Mouse (Mus musculus): ENCODE measurements at regions not wholly inside any gene's neighbourhood (a gene's known extent, or its start where the extent isn't known, plus 50 kb on each side); places are given as distances from the start of the nearest gene placed in this dataset.

DNA sequence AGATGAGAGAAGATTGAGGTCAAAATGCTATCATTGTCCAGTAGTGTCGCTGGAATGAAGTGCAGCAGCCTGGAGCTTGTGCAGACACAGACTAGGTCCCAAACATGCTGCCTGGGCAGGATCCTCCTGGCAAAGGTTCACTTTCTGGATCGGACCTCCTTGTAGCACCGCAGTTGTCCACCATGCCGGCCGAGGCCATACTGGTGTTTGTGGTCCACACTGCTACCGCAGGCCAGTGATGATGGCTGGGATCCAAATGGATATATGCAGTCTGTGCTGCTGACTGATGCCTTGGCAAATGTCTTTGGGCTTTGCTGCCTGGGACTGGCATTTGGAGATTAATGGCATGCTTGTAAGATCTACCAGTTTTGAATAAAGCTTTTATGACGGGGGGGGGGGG is 174.5 kb upstream of the Tas2r134 start:
- DNase-seq (ENCODE audit: low spot score in 2 of 2): no peak

DNA sequence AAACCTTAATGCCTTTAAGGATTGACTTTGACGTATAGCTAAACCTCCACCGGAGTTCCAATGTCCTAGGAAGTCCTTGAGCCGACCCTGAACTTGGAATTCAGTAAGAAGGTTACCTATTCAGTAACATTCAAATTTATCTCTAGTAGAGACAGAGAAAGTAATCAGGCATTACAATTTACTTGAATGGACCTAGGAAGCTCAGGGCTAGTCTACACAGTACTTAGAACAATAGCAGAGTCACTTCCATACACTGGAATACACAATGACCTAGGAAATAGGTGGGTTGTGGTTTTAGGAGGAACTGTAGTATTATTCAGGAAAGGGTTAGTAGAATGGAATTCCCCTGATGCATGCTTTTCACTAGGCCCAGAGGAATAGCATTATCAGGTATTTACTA is 179.2 kb upstream of the Tas2r134 start:
- DNase-seq (ENCODE audit: low spot score in 2 of 2): no peak

DNA sequence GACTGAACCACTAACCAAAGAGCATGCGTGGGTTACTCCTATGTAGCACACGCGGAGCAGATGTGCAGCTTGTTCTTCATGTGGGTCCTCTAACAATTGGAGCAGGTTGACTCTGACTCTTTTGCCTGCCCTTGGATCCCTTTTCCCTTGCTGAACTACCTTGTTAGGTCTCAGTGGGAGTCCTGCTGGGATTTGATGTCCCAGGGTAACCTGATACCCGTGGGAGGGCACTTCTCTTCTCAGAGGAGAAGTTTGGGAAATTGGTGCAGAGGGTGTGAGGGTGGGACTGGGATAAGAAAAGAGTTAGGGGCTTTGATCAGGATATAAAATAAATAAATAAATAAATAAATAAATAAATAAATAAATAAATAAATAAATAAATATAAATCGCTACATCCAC is 179.7 kb upstream of the Tas2r134 start:
- no peak for DNase-seq (ENCODE audit: low spot score in 2 of 2)

DNA sequence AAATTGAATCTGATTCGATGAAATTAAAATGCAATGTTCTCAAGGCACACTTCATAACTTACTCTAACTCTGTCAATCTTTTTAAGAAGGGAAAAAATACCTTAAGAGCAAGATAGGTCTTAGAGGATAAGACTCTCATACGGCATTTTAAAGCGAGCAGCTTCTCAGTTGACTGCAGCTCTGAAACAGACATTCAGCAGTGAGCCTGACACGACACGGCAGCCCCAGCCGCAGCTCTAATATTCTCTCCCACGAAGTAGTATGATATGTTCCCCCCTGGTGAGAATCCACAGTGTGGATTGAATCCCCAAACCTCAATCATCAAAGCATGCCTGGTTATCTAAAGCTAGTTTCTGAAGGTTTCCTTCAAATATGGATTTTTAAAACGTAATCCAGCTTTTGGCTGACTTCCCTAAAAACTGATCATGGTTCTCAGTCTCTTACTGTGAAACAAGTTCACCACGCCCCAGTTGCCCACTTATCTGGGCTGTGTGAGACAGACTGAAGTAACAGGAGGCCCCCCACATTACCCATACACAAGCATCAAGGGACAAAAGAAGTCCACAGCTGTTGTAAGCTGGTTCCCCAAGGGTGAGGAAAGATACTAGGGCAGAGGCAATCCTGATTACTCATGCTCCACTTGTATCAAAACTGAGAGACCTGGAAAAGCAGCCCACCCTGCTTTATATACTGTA is 182.8 kb upstream of the Tas2r134 start:
- DNase-seq (ENCODE audit: low spot score in 2 of 2): no peak

DNA sequence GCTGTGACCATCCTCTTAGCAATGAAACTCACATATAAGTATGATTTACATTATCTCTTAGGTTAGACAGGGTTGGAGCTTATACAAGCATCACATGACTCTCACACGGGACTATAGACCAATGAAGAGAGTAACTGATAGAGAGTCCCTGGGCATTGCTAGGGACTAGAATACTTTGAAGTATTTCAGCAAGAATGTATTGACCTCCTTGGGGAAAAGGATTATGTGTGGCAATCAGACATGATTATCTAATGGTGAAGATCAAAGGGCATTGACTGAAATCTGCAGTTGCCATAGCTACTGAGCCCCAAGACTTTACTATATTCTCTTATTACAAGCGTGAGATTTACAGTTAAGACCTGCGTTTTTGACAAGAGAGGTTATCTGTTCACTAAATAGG is 183.4 kb upstream of the Tas2r134 start:
- no peak for DNase-seq (ENCODE audit: low spot score in 2 of 2)

DNA sequence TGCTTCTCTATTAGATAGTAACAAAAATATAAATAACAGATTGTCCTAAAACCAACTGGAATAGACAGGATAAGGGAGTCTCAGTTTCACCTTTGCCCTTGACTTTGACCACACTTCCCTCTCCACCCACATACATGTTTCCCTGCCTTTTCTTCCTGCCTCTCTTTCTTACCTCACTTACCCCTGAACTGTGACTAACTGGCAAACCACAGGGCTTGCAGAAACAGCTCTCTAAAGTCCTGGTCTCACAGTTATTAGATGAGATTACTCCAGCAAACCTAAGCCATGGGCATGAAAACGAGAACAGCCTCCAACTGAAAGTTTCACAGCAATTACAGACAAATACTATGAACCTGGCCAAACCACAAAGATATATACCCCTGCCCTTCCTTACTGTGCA is 188.3 kb upstream of the Tas2r134 start:
- no peak for DNase-seq (ENCODE audit: low spot score in 2 of 2)

DNA sequence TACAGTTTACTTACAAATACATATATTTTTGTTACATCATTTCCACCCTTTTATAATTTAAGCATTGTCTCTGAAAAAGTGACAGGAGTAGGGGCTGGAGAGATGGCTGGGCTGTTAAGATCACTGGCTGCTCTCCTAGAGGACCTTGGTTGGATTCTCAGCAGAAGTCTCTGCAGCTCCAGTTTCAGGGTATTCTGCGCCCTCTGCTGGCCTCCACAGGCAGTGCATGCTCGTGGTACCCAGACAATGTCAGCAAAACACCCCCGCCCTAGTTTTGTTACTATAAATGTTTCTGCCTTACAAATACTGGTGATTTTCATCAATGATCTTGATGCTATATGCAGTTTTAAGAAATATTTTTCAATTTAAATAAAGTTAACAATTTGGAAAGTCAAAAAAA is 190.7 kb upstream of the Tas2r134 start:
- peak in 1 of 2 experiments; percentile 38 for DNase-seq (ENCODE audit: low spot score in 2 of 2)

DNA sequence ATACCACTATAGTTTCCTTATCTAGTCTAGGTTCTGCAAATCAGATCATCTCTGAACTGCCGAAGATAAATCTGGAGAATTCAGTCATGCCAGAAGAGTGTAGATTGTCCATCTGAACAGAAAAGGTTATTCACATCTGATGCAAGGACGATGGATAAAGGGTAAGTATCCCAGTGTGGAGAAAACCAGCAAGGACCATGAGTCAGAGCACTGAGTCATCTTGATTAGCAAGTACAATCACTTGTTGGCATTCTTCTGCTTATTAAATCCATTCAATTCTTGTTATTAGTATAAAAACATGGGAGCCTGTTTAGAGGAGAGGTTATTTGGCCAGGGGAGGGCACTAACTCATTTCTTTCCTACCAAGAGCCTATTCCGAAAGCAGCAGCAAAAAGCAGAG is 195.7 kb upstream of the Tas2r134 start:
- peak in 1 of 2 experiments; percentile 18 for DNase-seq (ENCODE audit: low spot score in 2 of 2)

DNA sequence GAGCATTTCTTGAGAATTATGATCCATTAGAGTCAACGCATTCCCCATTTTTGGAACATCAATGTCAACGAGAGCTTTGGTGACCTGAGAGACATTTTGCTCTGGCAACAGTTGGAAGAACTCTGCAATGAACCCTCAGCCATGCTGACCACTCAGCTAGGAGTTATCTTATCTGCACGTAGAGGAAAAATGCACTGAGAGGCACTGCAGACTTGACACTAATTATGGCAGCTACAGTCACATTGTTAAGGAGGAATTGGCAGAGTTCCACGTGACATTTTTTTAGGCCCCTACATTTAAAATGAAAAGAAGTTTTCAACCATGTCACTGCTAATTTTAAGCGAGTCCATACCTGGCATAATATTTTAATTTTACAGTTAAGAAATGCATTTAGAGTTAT is 197.6 kb upstream of the Tas2r134 start:
- DNase-seq (ENCODE audit: low spot score in 2 of 2): no peak

DNA sequence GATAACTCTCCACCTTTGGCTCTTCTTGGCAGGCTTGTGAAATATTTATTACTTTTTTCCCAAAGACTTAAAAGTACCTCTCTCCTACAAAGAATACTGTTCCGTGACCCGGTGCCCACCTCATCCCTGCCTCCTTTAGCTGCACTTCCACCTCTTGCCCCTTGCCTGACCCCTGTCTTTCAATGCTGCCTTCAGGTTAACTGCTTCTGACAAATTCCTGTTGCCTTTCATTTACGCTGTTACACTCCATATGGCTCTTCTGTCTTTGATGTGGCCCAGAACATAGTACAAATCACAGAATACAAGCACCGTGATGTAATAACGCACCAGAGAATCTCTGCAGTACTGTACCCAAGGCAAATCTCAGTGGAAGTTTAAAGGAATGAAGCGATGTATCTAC is 204.9 kb upstream of the Tas2r134 start:
- DNase-seq (ENCODE audit: low spot score in 2 of 2): no peak

DNA sequence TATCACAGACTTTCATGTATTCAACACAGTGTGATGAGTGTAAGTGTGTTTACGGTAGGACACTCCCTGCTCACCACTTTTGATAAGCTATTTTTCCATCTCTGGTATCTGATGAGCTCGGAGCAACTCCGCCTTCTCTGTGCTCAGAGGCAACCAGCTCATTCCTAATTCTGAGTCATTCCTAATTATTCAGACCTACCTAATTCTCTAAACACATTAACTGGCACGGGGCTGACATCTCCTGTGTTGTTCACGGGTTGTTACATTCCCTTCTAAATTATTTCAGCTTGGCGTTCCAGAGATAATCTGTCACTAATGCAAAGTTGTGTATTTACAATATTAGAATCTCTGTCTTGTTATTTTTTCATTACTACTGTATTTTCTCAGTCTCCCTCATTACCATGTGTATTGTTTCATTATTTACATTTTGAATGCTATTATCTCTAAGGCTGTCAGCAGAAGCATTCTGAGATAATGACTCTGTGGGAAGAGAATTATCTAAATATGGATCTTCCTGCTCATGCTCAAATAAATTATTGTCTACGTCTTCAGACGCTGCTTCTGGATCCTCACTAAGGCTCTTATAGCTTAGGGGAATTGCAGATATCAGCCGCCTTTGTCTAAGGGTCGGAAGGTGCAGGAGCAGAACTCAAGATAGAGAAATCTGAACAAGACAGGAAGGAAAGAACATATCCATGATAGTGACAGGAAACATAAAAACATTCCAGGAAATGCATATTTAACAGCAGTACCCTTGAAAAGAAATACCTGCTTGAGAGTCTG is 209.2 kb upstream of the Tas2r134 start:
- no peak for DNase-seq (ENCODE audit: low spot score in 2 of 2)

DNA sequence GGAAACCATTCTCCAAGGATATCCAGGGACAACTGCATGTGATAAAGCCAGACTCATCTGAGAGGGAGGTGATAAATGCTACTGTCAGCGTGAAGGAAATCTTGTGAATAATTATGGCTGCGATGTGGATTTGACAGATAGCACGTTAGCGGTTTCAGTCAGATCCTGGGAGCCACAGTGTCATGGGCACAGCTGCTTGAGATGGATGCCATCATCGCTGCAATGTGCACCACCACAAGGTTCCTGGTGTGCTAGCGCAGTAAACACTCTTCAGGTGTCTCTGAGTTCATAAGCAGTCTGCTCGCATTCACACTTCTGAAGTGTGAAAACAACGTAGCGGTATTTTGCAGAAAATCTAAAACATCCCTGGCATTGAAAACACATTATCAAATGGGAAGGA is 238.9 kb upstream of the Tas2r134 start:
- DNase-seq (ENCODE audit: low spot score in 2 of 2): no peak

DNA sequence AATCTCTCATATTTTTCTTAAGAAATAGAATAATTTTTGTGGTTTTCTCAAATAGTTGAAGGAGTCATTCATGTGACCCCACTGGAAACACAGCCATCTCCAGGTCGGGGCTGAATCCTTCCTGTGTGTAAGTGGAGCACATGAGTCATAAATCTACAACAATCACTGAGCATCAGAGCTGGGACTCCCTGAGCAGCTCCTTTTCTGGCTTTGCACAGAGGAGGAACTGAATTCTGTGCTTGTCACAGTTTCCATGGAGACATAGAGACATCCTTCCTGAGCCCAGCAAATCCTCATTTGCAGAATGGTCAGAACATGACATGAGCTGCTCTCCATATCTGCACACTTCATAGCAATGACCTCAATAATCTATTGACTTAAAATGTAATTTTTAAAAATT is 238.2 kb upstream of the Rnd3 start:
- no peak for DNase-seq (ENCODE audit: low spot score in 2 of 2)

DNA sequence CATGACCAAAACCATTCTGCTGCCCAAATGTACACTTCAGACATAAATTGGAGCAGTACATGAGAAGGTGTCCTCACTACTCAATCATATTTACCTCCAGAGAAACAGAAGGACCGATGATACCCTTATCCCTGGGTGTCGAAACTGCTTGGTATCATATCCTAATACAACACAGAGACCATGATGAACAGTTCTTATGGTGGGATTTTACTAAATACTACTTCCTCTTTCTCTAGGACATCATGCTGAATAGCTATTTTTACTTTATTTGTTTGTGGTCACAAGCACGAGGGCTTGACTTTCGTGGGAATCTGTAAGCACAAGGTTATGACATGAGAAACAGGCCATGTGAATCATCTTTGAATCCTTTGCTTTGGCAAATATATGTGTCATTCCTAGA is 227.7 kb upstream of the Rnd3 start:
- no peak for DNase-seq (ENCODE audit: low spot score in 2 of 2)

DNA sequence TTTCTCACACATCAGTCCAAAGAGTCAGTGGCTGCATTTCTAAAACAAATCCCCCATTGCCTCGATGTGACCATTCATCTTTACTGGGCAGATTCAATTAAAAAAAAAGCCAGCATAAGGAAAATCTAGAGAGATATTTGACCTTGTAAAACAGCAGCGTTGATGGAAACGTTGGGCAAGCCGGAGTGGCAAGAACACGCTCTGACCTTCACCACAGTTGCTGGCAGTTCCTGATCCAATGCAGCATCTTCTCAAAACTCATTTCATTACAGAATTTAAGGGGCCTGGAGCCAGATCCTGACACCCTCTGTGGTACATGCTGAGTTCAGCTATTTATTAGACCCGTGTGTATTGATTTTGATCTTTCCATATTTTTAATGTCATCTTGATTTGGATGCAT is 225.7 kb upstream of the Rnd3 start:
- DNase-seq (ENCODE audit: low spot score in 2 of 2): no peak

DNA sequence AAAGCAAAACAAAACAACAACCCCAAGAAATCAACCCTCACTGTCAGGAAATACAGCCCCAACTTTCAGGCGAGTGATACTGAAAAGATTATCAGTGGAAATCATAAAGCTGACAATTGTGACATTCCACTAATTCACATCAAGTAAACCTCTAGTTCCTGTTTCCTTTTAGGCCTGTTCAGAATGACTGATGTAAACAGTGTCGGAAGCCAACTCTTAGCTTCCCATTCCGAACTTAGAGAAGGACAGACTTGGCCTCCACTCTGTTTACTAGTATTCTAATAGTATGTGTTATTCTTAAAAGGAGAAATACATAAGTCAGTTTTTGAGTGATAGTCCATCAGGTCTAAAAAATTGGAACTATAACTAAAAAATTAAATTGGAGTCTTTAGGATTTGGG is 223.9 kb upstream of the Rnd3 start:
- DNase-seq (ENCODE audit: low spot score in 2 of 2): no peak

DNA sequence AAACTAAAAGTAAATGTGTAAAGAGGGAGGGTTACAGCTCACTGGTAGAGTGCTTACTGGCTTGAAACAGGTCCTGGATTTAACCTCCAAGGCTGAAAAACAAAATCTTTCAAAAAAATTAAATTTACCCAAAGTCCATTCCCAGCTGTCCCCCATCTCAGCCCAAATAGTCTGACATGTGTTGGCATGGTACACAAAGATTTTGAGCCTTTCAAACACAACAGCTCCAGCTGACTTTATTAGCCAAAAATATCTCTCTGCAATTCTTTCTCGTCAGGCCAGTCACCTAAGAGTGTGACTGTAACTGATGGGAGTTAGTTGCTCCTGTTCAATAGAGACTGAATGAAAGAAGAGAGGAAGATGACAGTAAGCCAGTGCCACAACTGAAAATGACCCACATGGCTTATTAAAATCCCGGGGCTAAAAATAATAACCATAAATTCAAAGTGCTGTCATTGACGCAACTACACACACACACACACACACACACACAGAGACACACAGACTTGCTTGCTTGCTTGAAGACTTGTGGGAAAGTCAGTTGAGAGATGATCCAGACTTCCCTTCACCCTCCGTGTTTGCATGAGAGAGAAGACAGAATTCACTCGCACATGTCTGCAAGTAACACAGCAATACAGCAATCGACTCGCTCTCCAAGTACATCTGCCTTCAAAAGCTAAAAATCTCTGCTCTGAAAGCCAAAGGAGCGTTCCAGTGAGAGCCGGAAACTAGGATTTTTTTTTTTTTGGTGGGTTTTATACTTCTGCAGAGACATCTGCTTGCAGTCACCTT is 214.1 kb upstream of the Rnd3 start:
- DNase-seq (ENCODE audit: low spot score in 2 of 2): no peak

DNA sequence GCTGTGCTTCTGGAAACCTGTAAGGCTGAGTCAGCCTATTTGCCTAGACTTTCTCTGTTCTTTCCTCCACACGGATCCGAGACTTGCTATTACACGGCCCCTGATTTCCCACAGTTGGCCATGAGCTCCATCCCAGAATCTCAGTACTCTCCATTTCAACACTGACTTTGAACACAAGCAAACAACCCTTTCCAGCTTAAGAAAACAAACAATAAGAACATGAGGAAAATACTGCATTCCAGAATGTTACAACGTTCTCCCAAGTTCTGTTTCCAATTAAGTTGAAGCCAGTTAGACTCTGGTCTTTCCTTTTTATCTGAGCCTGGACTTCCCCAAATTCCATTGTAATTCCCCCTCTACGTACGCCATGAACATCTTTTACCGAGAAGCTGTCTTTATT is 206.4 kb upstream of the Rnd3 start:
- no peak for DNase-seq (ENCODE audit: low spot score in 2 of 2)

DNA sequence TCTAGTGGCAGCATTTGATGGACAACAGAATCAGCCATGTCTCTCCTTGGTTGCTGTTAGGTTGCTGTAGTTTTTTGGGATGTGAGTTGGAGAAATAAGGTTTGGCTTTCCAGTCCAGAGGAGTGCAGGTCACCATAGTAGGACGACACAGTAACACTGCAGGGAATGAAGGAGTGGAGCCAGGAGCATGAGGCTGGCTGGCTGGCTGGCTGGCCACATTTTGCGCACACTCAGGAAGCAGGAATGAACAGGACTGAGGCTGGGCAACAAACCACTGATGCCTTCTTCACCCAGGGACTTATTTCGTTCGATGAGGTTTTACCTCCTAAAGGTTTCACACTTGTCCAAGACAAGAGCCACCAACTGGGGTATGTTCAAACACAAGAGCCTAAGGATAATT is 205.9 kb upstream of the Rnd3 start:
- no peak for DNase-seq (ENCODE audit: low spot score in 2 of 2)

DNA sequence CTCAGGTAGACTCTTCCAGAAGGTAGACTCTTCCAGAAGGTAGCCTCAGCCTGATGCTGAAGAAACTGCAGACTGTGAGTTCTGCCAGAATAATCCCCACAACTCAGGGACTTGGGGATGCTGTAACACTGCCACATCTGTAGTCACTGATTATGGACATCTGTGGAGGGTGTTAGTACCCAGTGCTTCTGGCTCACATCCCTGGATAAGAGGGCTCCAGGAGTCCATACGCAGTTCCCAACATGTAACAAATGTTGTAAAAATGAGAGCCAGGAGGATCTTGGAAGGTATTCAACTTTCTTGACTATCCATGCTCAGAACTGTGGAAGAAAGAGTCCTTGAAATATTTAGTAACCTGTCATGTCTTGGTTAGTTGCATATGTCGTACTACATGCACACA is 200.7 kb upstream of the Rnd3 start:
- DNase-seq (ENCODE audit: low spot score in 2 of 2): no peak

DNA sequence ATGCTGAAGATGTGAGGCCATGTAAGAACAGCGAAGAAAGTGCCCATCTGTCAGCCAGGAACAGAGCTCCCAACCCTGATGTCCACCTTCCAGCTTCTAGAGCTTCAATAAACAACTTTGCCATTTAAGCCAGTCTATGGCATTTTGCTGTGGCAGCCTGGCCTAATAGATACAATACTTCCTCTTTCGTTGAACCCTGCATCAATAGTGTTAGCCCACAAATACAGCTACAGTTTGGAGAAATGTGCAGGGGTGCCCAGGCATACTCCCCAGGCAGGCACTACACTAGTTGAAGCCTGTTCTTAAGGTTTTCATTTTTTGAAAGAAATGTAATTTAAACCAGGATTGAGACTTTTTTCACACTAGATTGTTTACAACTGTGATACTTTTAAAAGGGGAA is 199.9 kb upstream of the Rnd3 start:
- DNase-seq (ENCODE audit: low spot score in 2 of 2): no peak

DNA sequence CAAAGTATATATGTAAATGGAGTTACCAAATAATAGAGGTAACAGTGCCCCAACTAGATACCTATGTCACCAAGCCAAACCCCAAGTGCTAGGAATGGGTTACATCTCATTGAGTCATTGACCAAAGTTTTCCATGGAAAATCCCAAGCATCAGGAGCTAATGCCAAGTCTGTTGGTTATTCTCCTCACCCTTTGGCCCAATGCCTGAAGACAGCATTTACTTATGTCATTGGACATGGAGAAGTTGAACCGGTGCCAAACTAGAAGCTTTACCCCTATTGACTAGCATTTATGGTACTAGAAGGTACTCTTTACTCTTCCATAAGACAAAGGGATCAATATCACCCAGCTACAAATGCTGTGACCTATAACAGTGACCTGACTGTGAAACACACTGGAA is 198.2 kb upstream of the Rnd3 start:
- no peak for DNase-seq (ENCODE audit: low spot score in 2 of 2)

Data from adrenal gland, adult 18-20 months (tissue).